Mouse (Mus musculus) embryonic facial prominence, embryonic 14.5 days (tissue): ENCODE measurements around the gene Zzef1. TPM values are rescaled to one million over a fixed set of nuclear protein-coding genes. Genes with fewer than 3 reads are reported as not detected.
"Not testable (repeated sequence)": the region's sequence is repeated elsewhere in the genome, so short reads cannot be mapped to it uniquely, and the experiment has no call there.

Experiments used
- ATAC-seq: fragments of 200-750 bp; cut with Nextera tagmentation; 2 replicates; pipeline ENCODE4 v1.8.0; 2017; ENCODE audit warnings: low read depth, moderate number of reproducible peaks, moderate TSS enrichment
- DNase-seq: peaks from one replicate; pipeline ENCODE4 v3.0.0-alpha.2; 2015; ENCODE audit warnings: low spot score
- H3K27ac ChIP-seq: fragments of 300-500 bp; sonication (generic); replicated peaks from 2 replicates; pipeline ENCODE4 v1.5.1; 2014; ENCODE audit warnings: low read depth, mild to moderate bottlenecking, low read length, moderate library complexity
- H3K27me3 ChIP-seq: fragments of 300-500 bp; sonication (generic); replicated peaks from 2 replicates; pipeline ENCODE4 v1.6.1; 2014; ENCODE audit warnings: low read length; ENCODE audit not compliant: control insufficient read depth, insufficient read depth
- H3K36me3 ChIP-seq: fragments of 300-500 bp; sonication (generic); 2 replicates; pipeline ENCODE4 v1.6.1; 2014; ENCODE audit warnings: low read length, mixed read lengths; ENCODE audit not compliant: control insufficient read depth, insufficient read depth
- H3K4me1 ChIP-seq: fragments of 300-500 bp; sonication (generic); 2 replicates; pipeline ENCODE4 v1.6.1; 2014; ENCODE audit warnings: antibody characterized with exemption, low read length; ENCODE audit not compliant: control insufficient read depth, insufficient read depth
- H3K4me2 ChIP-seq: fragments of 300-500 bp; sonication (generic); 2 replicates; pipeline ENCODE4 v1.6.1; 2014; ENCODE audit warnings: low read depth, mild to moderate bottlenecking, low read length, moderate library complexity, mixed read lengths
- H3K4me3 ChIP-seq: fragments of 300-500 bp; sonication (generic); 2 replicates; pipeline ENCODE4 v1.5.1; 2014; ENCODE audit warnings: low read depth, mild to moderate bottlenecking, low read length
- H3K9ac ChIP-seq: fragments of 300-500 bp; sonication (generic); 2 replicates; pipeline ENCODE4 v1.6.1; 2014; ENCODE audit warnings: low read depth, mild to moderate bottlenecking, low read length, moderate library complexity, mixed read lengths
- H3K9me3 ChIP-seq: fragments of 300-500 bp; sonication (generic); 2 replicates; pipeline ENCODE4 v1.6.1; 2016; ENCODE audit warnings: low read length; ENCODE audit not compliant: control insufficient read depth
- WGBS: fragments of 180-500 bp; shearing (Covaris S2); extraction: QIAGEN DNeasy Blood & Tissue Kit; methylation state at CpG from one replicate; pipeline ENCODE4 v1.1.7; 2014; 5-methylcytosine and 5-hydroxymethylcytosine counted together
- polyA plus RNA-seq: library from polyadenylated mRNA; unstranded; fragments of >200 nt; fragmentation: Nextera tagmentation; extraction: Ambion mirVana; gene quantifications from 2 replicates; pipeline ENCODE4 v1.2.1, GENCODE M21; 2014

Gene Zzef1
- polyA plus RNA-seq, 1 experiment from 2014 or later = 10.3 TPM

DNA sequence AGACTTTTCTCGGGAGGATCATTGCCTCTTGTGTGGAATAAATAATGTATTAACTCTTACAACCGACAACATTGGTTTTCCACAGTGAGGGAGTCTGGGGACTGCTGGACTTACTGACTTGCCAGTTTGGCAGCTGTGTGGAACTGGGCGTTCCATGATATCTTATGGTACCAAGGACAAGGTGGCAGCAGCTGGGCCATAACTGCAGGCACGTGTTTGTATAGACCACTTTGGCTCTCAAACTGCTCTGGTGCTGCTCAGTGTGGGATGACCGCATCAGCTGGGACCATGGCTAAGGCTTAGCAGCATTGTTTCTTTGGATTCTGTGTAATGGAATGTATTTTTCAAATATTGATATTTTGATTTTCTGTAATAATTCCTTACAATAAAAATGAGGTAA, 25.2 kb upstream of the Zzef1 start:
- no peak for DNase-seq
- WGBS = 87% methylated on average over 5 of the region's 5 CpGs

DNA sequence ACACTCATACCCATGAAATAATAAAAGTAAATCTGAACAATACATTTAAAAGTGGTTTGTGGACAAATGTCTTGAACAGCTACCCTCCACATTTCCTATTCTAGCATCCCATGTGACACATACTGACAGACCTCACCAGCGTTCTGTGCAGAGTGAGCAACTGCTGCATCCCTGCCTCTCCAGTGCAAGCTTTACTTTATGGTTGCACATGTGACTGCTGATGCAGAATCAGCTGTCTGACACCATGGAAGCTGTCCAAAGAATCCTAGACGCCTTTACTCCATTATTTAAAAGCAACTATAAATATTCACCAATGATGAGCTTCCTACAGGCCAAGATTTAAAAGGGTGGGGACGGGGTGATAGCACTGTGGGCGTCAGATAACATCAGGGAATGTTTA, 24.6 kb upstream of the Zzef1 start:
- H3K27me3 ChIP-seq = no peaks in the 10 kb centered on the region
- 68% methylated on average over 4 of the region's 4 CpGs for WGBS

More for the DNA sequence above, 25.2 kb upstream of the Zzef1 start:
- no peaks in the 10 kb centered on the region for H3K4me1 ChIP-seq
- H3K4me3 ChIP-seq = no peak overlapping the region
- H3K27ac ChIP-seq = no peak overlapping the region
- H3K27me3 ChIP-seq = no peaks in the 10 kb centered on the region
- H3K9ac ChIP-seq = no peak overlapping the region
- ATAC-seq = no peak
- H3K4me2 ChIP-seq = no peak overlapping the region
- peaks cover 25% of the 10 kb centered on the region for H3K36me3 ChIP-seq
- no peaks in the 10 kb centered on the region for H3K9me3 ChIP-seq

DNA sequence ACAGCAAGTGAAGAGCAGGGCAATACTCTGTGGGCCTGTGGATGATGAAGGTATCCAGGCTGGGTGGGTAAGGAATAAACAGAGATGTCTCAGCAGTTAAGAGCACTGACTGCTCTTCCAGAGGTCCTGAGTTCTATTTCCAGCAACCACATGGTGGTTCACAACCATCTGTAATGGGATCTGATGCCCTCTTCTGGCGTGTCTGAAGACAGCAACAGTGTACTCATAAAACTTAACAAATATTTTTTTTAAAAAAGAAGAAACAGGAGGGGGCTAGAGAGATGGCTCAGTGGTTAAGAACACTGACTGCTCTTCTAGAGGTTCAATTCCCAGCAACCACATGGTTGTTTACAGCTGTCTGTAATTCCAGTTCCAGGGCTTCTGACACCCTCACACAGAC, 23.4 kb upstream of the Zzef1 start:
- peaks cover 18% of the 10 kb centered on the region for H3K36me3 ChIP-seq
- H3K27ac ChIP-seq, H3K9me3 ChIP-seq, H3K27me3 ChIP-seq, DNase-seq, ATAC-seq, H3K4me3 ChIP-seq, H3K4me2 ChIP-seq, H3K9ac ChIP-seq, H3K4me1 ChIP-seq: not testable (repeated sequence)
- 47% methylated on average over 1 of the region's 1 CpGs for WGBS

More for the DNA sequence above, 24.6 kb upstream of the Zzef1 start:
- no peaks in the 10 kb centered on the region for H3K9me3 ChIP-seq
- no peak overlapping the region for H3K4me3 ChIP-seq
- no peak for ATAC-seq
- H3K4me1 ChIP-seq = no peaks in the 10 kb centered on the region
- DNase-seq = peak; percentile 12
- H3K4me2 ChIP-seq = no peak overlapping the region
- H3K36me3 ChIP-seq = peaks cover 25% of the 10 kb centered on the region
- no peak overlapping the region for H3K9ac ChIP-seq
- no peak overlapping the region for H3K27ac ChIP-seq

DNA sequence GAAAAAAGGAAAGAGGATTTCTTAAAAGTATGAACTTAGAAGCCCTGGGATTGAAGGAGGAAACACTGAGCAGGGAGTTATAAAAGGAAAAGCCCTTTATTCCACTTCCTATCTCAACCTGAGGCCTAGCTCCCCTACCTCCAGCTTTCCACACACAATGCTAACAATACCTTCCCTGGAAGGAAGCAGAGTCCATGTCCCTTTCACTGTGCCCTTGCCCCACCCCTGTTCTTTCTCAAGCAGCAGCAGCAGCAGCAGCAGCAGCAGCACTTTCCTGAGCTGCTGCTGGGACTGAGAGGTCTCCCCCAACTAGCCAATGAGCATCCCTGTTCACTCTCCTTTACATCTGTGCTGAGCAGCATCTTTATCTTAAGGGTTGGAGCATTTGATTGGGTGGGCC, 17.1 kb upstream of the Zzef1 start:
- Histone ChIP-seq H3K4me2 (no peak overlapping the region), H3K9me3 (no peaks in the 10 kb centered on the region), H3K27me3 (no peaks in the 10 kb centered on the region), H3K4me3 (no peak overlapping the region), H3K9ac (no peak overlapping the region), H3K4me1 (no peaks in the 10 kb centered on the region), H3K36me3 (no peaks in the 10 kb centered on the region), H3K27ac (no peak overlapping the region)
- DNase-seq (no peak), ATAC-seq (no peak)

DNA sequence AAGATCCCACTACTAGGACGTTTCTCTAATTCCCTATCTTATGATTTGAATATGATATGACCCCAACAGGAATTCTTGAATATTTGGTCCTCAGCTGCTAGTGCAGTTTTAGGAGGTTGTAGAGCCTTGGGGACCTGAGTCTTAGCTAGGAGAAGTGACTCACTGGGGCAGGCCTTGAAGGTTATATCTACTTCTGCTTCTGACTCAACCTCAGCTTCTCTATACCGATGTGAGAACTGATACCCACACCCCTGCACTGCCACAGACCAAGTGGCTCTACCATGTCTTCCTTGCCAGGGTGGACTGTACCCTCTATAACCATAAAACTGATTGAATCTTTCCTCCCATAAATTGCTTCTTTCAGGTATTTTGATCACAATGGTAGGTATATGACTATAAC, 13.9 kb upstream of the Zzef1 start:
- Histone ChIP-seq H3K36me3 (no peaks in the 10 kb centered on the region), H3K4me2 (no peak overlapping the region), H3K9ac (no peak overlapping the region), H3K4me1 (no peaks in the 10 kb centered on the region), H3K27me3 (no peaks in the 10 kb centered on the region), H3K27ac (no peak overlapping the region), H3K9me3 (no peaks in the 10 kb centered on the region), H3K4me3 (no peak overlapping the region)
- ATAC-seq = no peak
- WGBS = 74% methylated on average over 2 of the region's 2 CpGs
- DNase-seq = no peak

DNA sequence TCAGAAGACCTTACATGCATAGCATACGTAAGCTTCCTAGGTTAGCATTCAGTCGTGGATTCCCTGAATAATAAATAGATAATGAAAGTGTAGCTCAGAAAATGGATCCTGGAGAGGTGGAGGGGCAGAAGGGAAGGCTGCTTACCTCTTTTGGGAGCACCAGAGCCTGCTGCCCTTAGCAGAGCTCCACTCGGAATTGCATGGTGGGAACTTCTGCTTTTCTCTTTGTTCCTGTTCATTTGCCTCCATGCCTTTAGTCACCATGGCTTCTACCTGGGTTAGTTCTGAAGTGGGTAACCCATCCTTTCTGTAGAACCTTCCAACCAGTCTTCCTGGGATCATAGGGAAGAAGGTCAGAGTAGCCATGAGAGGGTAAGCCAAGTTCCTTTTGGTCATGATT, 13.5 kb upstream of the Zzef1 start:
- DNase-seq = no peak
- WGBS = 84% methylated on average over 3 of the region's 3 CpGs
- Histone ChIP-seq H3K9ac (no peak overlapping the region), H3K4me1 (no peaks in the 10 kb centered on the region), H3K27ac (no peak overlapping the region), H3K4me2 (no peak overlapping the region), H3K9me3 (no peaks in the 10 kb centered on the region), H3K36me3 (no peaks in the 10 kb centered on the region), H3K27me3 (no peaks in the 10 kb centered on the region), H3K4me3 (no peak overlapping the region)
- no peak for ATAC-seq

DNA sequence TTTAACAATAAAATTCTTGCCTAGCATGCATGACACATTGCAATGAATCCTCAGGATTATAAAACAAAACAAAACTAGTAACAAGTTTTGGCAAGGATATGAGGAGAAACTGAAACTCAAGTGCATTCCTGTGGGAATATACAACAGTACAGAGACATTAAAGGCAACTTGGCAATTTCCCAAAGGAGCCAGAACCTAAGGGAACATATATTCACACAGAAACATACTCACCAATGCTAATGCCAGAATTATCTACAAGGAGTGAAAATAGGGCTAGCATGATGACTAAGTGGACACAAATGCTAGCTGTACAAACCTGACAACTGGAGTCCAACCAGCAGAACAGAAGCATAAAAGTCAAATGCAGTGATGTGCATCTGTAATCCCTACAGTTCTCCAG, 4.0 kb upstream of the Zzef1 start:
- H3K4me1 ChIP-seq = 0 out of 2 replicates have a peak, but pooled peaks cover 3% of the 10 kb centered on the region
- no peak for ATAC-seq

DNA sequence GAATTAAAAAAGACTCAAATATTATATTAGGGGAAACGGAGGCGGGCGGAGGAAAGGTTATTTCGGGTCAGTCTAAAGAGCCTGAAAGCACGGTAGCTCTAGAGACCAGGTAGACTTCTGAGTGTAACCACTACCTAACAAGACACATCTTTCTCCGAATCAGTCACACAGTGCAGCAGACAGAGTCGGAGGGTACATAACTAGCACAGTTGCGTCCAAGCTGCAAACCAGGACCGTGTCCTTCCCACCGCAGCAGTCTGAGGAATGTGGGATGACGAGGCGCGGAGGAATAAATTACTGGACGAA, 924 bp upstream of the Zzef1 start:
- ATAC-seq = peak; percentile 20; the same call in 1 of the 2 replicates

More for the DNA sequence above, 4.0 kb upstream of the Zzef1 start:
- no peak overlapping the region for H3K4me3 ChIP-seq
- no peak for DNase-seq
- H3K36me3 ChIP-seq = no peaks in the 10 kb centered on the region
- no peak overlapping the region for H3K27ac ChIP-seq
- H3K9me3 ChIP-seq = no peaks in the 10 kb centered on the region
- H3K9ac ChIP-seq = no peak overlapping the region
- H3K27me3 ChIP-seq = no peaks in the 10 kb centered on the region
- no peak overlapping the region for H3K4me2 ChIP-seq

DNA sequence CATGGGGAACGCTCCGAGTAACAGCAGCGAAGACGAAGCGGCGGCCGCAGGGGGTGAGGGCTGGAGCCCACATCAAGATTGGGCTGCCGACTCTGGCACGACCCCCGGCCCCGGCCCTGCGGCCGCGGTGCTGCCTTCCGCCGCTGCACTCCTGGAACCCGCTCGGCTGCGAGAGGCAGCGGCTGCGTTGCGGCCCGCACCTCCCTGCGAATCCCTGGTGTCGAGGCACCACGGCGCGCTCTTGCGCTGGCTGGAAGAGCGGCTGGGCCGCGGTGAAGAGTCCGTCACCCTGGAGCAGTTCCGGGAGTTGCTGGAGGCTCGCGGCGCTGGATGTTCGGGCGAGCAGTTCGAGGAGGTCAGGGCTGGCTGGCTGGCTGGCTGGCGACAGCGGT, 266 bp downstream of the Zzef1 start:
- H3K4me3 ChIP-seq = peak overlapping the region; percentile 98
- H3K27ac ChIP-seq = peak overlapping the region; percentile 58; the same call in 1 of the 2 replicates
- H3K4me1 ChIP-seq = 0 out of 2 replicates have a peak, but pooled peaks cover 3% of the 10 kb centered on the region
- peak overlapping the region; percentile 85 for H3K9ac ChIP-seq
- H3K27me3 ChIP-seq = no peaks in the 10 kb centered on the region
- no peaks in the 10 kb centered on the region for H3K36me3 ChIP-seq
- H3K4me2 ChIP-seq = peak overlapping the region; percentile 78
- no peaks in the 10 kb centered on the region for H3K9me3 ChIP-seq
- under 1% methylated on average over 20 of the region's 42 CpGs for WGBS
- ATAC-seq (peak; percentile 37; the same call in 1 of the 2 replicates), DNase-seq (no peak)

More for the DNA sequence above, 924 bp upstream of the Zzef1 start:
- H3K4me3 ChIP-seq = peak overlapping the region; percentile 98
- H3K36me3 ChIP-seq = no peaks in the 10 kb centered on the region
- peak overlapping the region; percentile 80 for H3K27ac ChIP-seq
- H3K9me3 ChIP-seq = no peaks in the 10 kb centered on the region
- H3K27me3 ChIP-seq = no peaks in the 10 kb centered on the region
- H3K9ac ChIP-seq = peak overlapping the region; percentile 85
- 24% methylated on average over 11 of the region's 14 CpGs for WGBS
- 0 out of 2 replicates have a peak, but pooled peaks cover 3% of the 10 kb centered on the region for H3K4me1 ChIP-seq
- DNase-seq = no peak
- peak overlapping the region; percentile 82 for H3K4me2 ChIP-seq
